In genomic region chr11:91593088-91593487, GRCm38 (mm10) we compare ENCODE assay signal across 21 mouse cellular contexts. TPM values are rescaled to one million over a fixed set of nuclear protein-coding genes. Genes with fewer than 3 reads are reported as not detected.
DNase-seq lines count a peak whose midpoint lies in the region.
"Had no signal": no experiment of that assay in that cellular context is flagged by ENCODE, and none has a peak within 500 bp of the region (broad histone marks: within the 10 kb centered on the region; RNA-seq: fewer than 3 reads in every experiment).

No protein-coding gene starts in this region.

- DNase-seq in frontal cortex, postnatal 36 days (ENCODE audit: low spot score in 2 of 2), result peak; percentile 1 to 16
- no peak for DNase-seq in frontal cortex, postnatal 10 days (ENCODE audit: low spot score in 2 of 2)
- peak; percentile 2 to 59 for DNase-seq in left cerebral cortex, postnatal 25 days (ENCODE audit: low spot score in 2 of 2)
- DNase-seq in left cerebral cortex, postnatal 4 days, result no peak
- peak; percentile 51 for DNase-seq in NIH3T3 (ENCODE audit: low read depth)
- peak; percentile 67 for DNase-seq in brain, adult 2 months (ENCODE audit: low read depth, low spot score)
- DNase-seq in gastrocnemius, postnatal 25 days, result no peak
- DNase-seq: adrenal gland, postnatal 25 days; cerebellum, adult 11-12 months; cerebellum, postnatal 14 days; kidney, adult 11 months; kidney, postnatal 36 days; lung, adult 2 months; retina, postnatal 1 day had no signal

- intact Hi-C loops in left cerebral cortex, postnatal 25 days (cut with DNase I), result no loop called here
- intact Hi-C loops in left cerebral cortex, postnatal 4 days (cut with DNase I), result no loop called here

RNA-seq across cellular contexts. Expression of gene Kif2b, which starts 15.7 kb away (rescaled TPM):
- not detected for total RNA-seq in left cerebral cortex, postnatal 25 days (2021)
- not detected for total RNA-seq in left cerebral cortex, postnatal 4 days (2021)
- total RNA-seq in gastrocnemius, postnatal 25 days (2021), result not detected
- total RNA-seq: adrenal gland, postnatal 25 days; gastrocnemius, adult 8-10 months; granulocyte monocyte progenitor cell, adult 5-6 weeks; hematopoietic stem cell, adult 5-6 weeks; layer of hippocampus, adult 8-10 months; left cerebral cortex, adult 8-10 months; megakaryocyte, adult 5-6 weeks; MEL had no signal

Comparison
In these comparisons a context has a peak if more than half of its experiments do, and no peak if none do; other contexts are left out.
1. DNase-seq: peak in frontal cortex, postnatal 36 days (2 of 2), left cerebral cortex, postnatal 25 days (2 of 2), NIH3T3 (single experiment) and brain, adult 2 months (single experiment); none in frontal cortex, postnatal 10 days (0 of 2), left cerebral cortex, postnatal 4 days (single experiment) and gastrocnemius, postnatal 25 days (single experiment).